Mouse (Mus musculus) testis, adult 2 months (tissue): ENCODE results near the gene Eps8. TPM values are rescaled to one million over a fixed set of nuclear protein-coding genes. Genes with fewer than 3 reads are reported as not detected.
A peak's percentile ranks its signal among the peaks of the same experiment; 100 is the strongest.

Experiments
- H3K27ac ChIP-seq: fragments of 200-500 bp; 2 replicates; pipeline ENCODE4 v1.5.1; 2012; ENCODE audit warnings: low read depth, low read length; ENCODE audit not compliant: control insufficient read depth, insufficient read depth
- H3K27me3 ChIP-seq: fragments of 200-500 bp; 2 replicates; pipeline ENCODE4 v1.6.1; 2012; ENCODE audit warnings: mild to moderate bottlenecking, low read length, moderate library complexity; ENCODE audit not compliant: control insufficient read depth, insufficient read depth
- H3K36me3 ChIP-seq: fragments of 200-500 bp; 2 replicates; pipeline ENCODE4 v1.6.1; 2012; ENCODE audit warnings: mild to moderate bottlenecking, low read length; ENCODE audit not compliant: control insufficient read depth, insufficient read depth
- H3K4me1 ChIP-seq: fragments of 200-500 bp; 2 replicates; pipeline ENCODE4 v1.6.1; 2012; ENCODE audit warnings: low read length; ENCODE audit not compliant: control insufficient read depth, insufficient read depth
- H3K4me3 ChIP-seq: fragments of 200-500 bp; 2 replicates; pipeline ENCODE4 v1.5.1; 2012; ENCODE audit warnings: low read depth, mild to moderate bottlenecking, low read length, moderate library complexity, mixed read lengths; ENCODE audit not compliant: control insufficient read depth
- CTCF ChIP-seq: fragments of 200-500 bp; IDR thresholded peaks from 2 replicates; pipeline ENCODE4 v1.5.1; 2012; ENCODE audit warnings: low read depth, mild to moderate bottlenecking, inconsistent platforms, low read length, moderate library complexity; ENCODE audit not compliant: control insufficient read depth, insufficient read depth, insufficient replicate concordance
- POLR2A ChIP-seq: fragments of 200-500 bp; IDR thresholded peaks from 2 replicates; pipeline ENCODE4 v1.6.1; 2012; ENCODE audit warnings: low read depth, mild to moderate bottlenecking, inconsistent platforms, low read length, moderate library complexity; ENCODE audit not compliant: control insufficient read depth
- polyA plus RNA-seq: library from polyadenylated mRNA; depleted of rRNA; stranded (reverse); fragments of >200 nt; gene quantifications from 2 replicates; pipeline ENCODE4 v1.2.3, GENCODE M21; 2012; rRNA removed

Gene Eps8
- polyA plus RNA-seq = 4.2 and 5.4 TPM in 2 replicates

DNA sequence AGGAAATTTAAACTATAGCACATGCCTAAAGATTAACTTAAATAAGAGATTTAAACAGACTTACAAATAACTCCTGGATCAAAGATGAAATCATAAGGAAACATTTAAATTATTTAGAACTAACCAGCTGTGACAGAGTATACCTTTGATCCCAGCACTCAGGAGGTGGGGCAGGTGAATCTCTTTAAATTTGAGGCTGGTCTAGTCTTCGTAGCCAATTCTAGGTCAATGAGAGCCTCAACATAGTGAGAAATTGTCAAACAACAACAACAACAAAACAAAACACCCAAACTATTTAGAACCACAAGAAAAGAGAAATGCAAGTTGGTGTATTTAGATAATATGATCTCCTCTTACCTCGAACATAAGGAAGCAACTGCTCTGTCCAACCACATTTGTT, at the start of gene Eps8:
TSS of gene Eps8 (minus strand) at position 101 of the 400 bp plus-strand sequence.
- Histone ChIP-seq H3K4me3 (peak within 1 kb of the TSS; percentile 9; the same call in 1 of the 2 replicates), H3K27me3 (no peaks in the 10 kb centered on the region), H3K36me3 (no peaks in the 10 kb centered on the region), H3K4me1 (no peaks in the 10 kb centered on the region), H3K27ac (no peak within 1 kb of the TSS)
- TF ChIP-seq CTCF (no peak), POLR2A (no peak)

DNA sequence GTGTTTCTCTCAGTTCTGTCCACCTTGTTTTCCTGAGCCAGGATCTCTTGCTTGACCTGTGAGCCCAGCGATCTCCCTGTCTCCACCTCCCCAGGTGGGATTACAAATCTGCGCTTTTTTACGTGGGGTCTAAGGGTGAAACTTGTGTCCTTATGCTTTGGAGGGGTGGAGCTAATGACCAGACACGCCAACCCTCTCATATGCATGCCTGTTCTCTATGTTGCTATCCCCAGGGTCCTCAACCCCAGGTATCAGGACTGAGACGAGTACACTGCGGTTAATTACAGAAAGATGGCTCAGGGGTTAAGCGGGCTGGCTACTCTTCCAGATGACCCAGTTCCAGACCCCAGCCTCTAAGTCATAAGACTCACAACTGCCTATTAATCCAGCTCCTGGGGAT, 48.8 kb upstream of the Eps8 start:
- no peaks in the 10 kb centered on the region for H3K36me3 ChIP-seq
- H3K4me3 ChIP-seq = no peak overlapping the region
- no peak for TF ChIP-seq POLR2A
- TF ChIP-seq CTCF = no peak
- peaks cover 3% of the 10 kb centered on the region for H3K4me1 ChIP-seq
- no peak overlapping the region for H3K27ac ChIP-seq
- no peaks in the 10 kb centered on the region for H3K27me3 ChIP-seq

DNA sequence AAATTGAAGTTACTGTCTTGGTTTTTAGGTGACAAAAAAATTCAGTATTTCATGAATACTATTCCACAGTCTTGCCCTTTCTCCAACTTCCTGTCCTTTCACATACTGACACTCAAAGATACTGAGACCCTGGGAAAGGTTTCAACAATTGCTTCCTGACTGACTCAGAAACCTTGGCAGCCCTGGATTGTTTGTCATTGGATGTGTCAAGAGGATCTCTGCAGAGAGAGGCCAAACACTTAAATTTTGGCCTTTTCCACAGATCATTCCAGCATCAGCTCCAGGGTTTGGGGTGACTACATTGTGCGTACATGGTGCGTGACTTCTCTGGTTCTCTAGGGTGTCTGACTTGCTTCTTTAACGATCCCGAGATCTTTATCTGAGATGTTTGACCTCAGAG, 48.2 kb upstream of the Eps8 start:
- H3K27me3 ChIP-seq = no peaks in the 10 kb centered on the region
- no peak overlapping the region for H3K4me3 ChIP-seq
- H3K4me1 ChIP-seq = peaks cover 3% of the 10 kb centered on the region
- H3K36me3 ChIP-seq = no peaks in the 10 kb centered on the region
- no peak for TF ChIP-seq POLR2A
- no peak for TF ChIP-seq CTCF
- no peak overlapping the region for H3K27ac ChIP-seq

DNA sequence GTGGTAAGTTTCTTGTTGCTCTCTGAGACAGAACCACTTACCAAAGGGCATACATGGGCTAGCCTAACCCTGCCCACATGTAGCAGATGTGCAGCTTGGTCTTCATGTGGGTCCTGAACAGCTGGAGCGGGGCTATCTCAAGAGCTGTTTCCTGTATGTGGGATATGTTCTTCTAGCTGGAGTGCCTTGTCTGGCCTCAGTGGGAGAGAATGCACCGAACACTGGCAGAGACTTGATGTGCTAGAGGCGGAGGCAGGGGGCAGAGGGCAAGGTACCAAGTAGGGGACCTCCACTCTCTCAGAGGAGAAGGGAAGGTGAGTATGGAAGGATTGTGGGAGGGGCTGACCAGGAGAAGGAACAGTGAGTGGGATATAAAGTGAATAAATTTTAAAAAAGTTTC, 47.5 kb upstream of the Eps8 start:
- Histone ChIP-seq H3K27ac (no peak overlapping the region), H3K4me3 (no peak overlapping the region), H3K36me3 (no peaks in the 10 kb centered on the region), H3K27me3 (no peaks in the 10 kb centered on the region), H3K4me1 (peaks cover 3% of the 10 kb centered on the region)
- no peak for TF ChIP-seq POLR2A
- no peak for TF ChIP-seq CTCF

DNA sequence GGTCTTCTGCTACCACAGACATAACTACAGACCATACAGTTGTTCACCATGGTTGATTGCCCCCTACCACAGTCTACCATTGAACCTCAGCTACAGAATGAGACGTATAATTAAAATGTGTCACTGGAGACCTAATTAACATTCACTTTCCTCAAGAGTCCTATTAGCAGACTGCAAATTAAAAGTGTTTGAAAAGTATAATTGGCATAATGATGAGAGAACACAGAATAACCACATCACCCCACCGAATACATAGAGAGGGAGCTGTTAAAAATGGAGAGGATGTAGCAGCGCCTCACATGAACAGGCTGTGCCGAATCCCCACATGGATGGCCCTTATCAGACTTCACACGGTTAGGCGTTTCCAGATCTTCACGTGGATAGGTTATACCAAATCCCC, 44.8 kb upstream of the Eps8 start:
- Histone ChIP-seq H3K27me3 (no peaks in the 10 kb centered on the region), H3K27ac (no peak overlapping the region), H3K4me1 (peaks cover 3% of the 10 kb centered on the region), H3K4me3 (no peak overlapping the region), H3K36me3 (no peaks in the 10 kb centered on the region)
- TF ChIP-seq POLR2A (no peak), CTCF (no peak)

DNA sequence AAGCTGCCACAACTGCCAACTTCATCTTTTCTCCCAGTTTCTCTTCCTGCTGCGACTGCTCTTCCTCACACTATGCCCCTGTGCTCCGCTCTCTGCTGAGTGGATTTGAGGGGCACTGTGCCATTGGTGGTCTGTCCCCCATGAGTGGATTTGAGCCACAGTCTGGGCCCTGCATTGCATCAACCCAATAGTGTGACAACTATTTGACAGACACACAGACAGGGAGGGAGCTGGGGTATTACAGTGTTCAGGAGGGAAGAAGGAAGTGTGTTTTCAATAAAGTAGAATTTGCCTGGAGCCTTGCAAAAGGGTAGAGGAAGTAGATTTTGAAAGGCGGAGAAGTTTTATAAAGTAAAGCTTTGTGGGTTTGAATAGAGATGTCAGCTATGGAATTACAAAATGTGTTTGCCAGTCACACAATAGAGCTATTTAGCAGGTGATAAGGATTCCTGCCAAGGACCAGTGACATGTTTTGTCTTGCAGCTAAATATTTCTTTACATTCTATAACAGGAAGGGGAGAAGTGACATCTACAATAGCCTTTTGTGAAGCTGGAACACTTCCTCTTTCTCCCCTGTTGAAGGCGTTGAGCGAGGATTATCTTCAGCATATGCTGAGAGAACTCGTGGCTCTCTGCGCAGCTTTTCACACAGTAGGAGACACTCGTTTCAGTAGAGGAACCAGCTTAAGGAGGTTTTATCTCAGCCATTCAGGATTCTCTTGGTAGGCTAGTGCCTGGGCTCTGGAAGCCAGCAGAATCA, 41.9 kb upstream of the Eps8 start:
- TF ChIP-seq CTCF (no peak), POLR2A (no peak)
- Histone ChIP-seq H3K27ac (no peak overlapping the region), H3K4me1 (no peaks in the 10 kb centered on the region), H3K36me3 (no peaks in the 10 kb centered on the region), H3K4me3 (no peak overlapping the region), H3K27me3 (no peaks in the 10 kb centered on the region)

DNA sequence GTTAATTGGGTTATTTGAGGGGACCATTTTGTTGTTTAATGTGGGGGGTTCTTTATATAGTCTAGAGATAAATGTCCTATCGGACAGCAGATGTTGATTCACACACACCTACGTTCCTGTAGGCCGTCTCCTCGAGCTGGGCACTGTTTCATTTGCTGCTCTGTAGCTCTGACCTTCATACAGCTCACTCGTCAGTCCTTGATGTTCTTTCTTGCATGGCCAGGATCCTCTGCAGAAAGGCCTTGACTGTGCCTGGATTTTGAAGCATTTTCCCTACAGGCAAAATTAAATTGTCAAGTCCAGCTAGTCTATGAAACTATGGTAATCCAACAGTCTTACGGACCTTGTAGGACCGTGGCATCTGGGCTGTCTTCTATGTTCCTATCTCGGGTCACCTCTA, 40.4 kb upstream of the Eps8 start:
- H3K27me3 ChIP-seq = no peaks in the 10 kb centered on the region
- H3K27ac ChIP-seq = peak overlapping the region; percentile 42; the same call in 1 of the 2 replicates
- H3K4me3 ChIP-seq = no peak overlapping the region
- H3K36me3 ChIP-seq = no peaks in the 10 kb centered on the region
- TF ChIP-seq POLR2A (no peak), CTCF (no peak)
- no peaks in the 10 kb centered on the region for H3K4me1 ChIP-seq

DNA sequence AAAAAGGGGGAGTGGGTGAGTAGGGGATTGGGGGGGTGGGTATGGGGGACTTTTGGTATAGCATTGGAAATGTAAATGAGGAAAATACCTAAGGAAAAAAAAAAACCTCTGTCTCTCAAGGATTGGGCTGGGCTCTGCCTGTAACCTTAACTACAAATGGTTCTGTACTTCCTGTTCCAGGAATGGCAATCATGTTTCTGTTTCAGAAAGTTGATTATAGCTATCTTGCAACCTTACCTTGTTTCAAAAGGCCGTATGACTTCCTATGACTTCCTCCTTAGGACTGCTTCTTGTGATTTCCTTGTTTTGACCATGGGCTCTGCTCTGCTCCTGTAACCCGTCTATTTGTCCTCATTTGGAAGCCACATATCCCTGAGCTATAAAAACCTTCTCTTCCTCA, 39.6 kb upstream of the Eps8 start:
- no peaks in the 10 kb centered on the region for H3K27me3 ChIP-seq
- H3K36me3 ChIP-seq = no peaks in the 10 kb centered on the region
- no peak for TF ChIP-seq CTCF
- TF ChIP-seq POLR2A = no peak
- no peak overlapping the region for H3K4me3 ChIP-seq
- H3K4me1 ChIP-seq = no peaks in the 10 kb centered on the region
- 0 out of 2 replicates have a peak overlapping the region, but pooled peaks have one; percentile 49 for H3K27ac ChIP-seq
